Mouse (Mus musculus): ENCODE results near the gene Ctla4. TPM values are rescaled to one million over a fixed set of nuclear protein-coding genes. Genes with fewer than 3 reads are reported as not detected.

Ctla4 gene
- polyA plus RNA-seq, 1 experiment from 2014 or later = not detected

GRCm38 (mm10) chr1:60938256-60938655, 51.5 kb downstream of the Ctla4 start:
- 76% methylated on average over 2 of the region's 2 CpGs for WGBS
- DNase-seq (ENCODE audit: low spot score) = no peak
- no peak overlapping the region for H3K9ac ChIP-seq
- no peaks in the 10 kb centered on the region for H3K9me3 ChIP-seq (ENCODE audit: control insufficient read depth, low read length)
- no peaks in the 10 kb centered on the region for H3K4me1 ChIP-seq (replicated peaks; ENCODE audit: control insufficient read depth, insufficient read depth, low read length)
- ATAC-seq (ENCODE audit: low FRiP score) = no peak
- no peak overlapping the region for H3K4me3 ChIP-seq (replicated peaks; ENCODE audit: low read length)
- no peak overlapping the region for H3K4me2 ChIP-seq (replicated peaks)
- H3K36me3 ChIP-seq (replicated peaks; ENCODE audit: control insufficient read depth, insufficient read depth) = no peaks in the 10 kb centered on the region
- no peak overlapping the region for H3K27ac ChIP-seq
- no peaks in the 10 kb centered on the region for H3K27me3 ChIP-seq (ENCODE audit: control insufficient read depth, insufficient read depth, low read length)

- Histone ChIP-seq H3K9me3 (ENCODE audit: control insufficient read depth, low read length) (no peaks in the 10 kb centered on the region), H3K27ac (no peak overlapping the region), H3K36me3 (replicated peaks; ENCODE audit: control insufficient read depth, insufficient read depth) (no peaks in the 10 kb centered on the region), H3K27me3 (ENCODE audit: control insufficient read depth, insufficient read depth, low read length) (no peaks in the 10 kb centered on the region), H3K9ac (no peak overlapping the region), H3K4me3 (replicated peaks; ENCODE audit: low read length) (no peak overlapping the region), H3K4me1 (replicated peaks; ENCODE audit: control insufficient read depth, insufficient read depth, low read length) (no peaks in the 10 kb centered on the region), H3K4me2 (replicated peaks) (no peak overlapping the region)
- DNase-seq (ENCODE audit: low spot score) = no peak
- no peak for ATAC-seq (ENCODE audit: low FRiP score)
- 87% methylated on average over 5 of the region's 5 CpGs for WGBS
Measured at GRCm38 (mm10) chr1:60938974-60939373, 52.2 kb downstream of the Ctla4 start.

- Histone ChIP-seq H3K9me3 (ENCODE audit: control insufficient read depth, low read length) (no peaks in the 10 kb centered on the region), H3K36me3 (replicated peaks; ENCODE audit: control insufficient read depth, insufficient read depth) (no peaks in the 10 kb centered on the region), H3K4me2 (replicated peaks) (no peak overlapping the region), H3K9ac (no peak overlapping the region), H3K4me3 (replicated peaks; ENCODE audit: low read length) (no peak overlapping the region), H3K27ac (no peak overlapping the region), H3K4me1 (replicated peaks; ENCODE audit: control insufficient read depth, insufficient read depth, low read length) (no peaks in the 10 kb centered on the region), H3K27me3 (ENCODE audit: control insufficient read depth, insufficient read depth, low read length) (no peaks in the 10 kb centered on the region)
- 84% methylated on average over 3 of the region's 3 CpGs for WGBS
- DNase-seq (ENCODE audit: low spot score) (no peak), ATAC-seq (ENCODE audit: low FRiP score) (no peak)
Measured at GRCm38 (mm10) chr1:60940023-60940422, 53.2 kb downstream of the Ctla4 start.

GRCm38 (mm10) chr1:60940620-60941019, 53.8 kb downstream of the Ctla4 start:
- no peak overlapping the region for H3K4me2 ChIP-seq (replicated peaks)
- DNase-seq (ENCODE audit: low spot score) (no peak), ATAC-seq (ENCODE audit: low FRiP score) (no peak)
- no peaks in the 10 kb centered on the region for H3K4me1 ChIP-seq (replicated peaks; ENCODE audit: control insufficient read depth, insufficient read depth, low read length)
- no peaks in the 10 kb centered on the region for H3K36me3 ChIP-seq (replicated peaks; ENCODE audit: control insufficient read depth, insufficient read depth)
- WGBS = 95% methylated on average over 1 of the region's 1 CpGs
- H3K9me3 ChIP-seq (ENCODE audit: control insufficient read depth, low read length) = no peaks in the 10 kb centered on the region
- H3K4me3 ChIP-seq (replicated peaks; ENCODE audit: low read length) = no peak overlapping the region
- H3K27me3 ChIP-seq (ENCODE audit: control insufficient read depth, insufficient read depth, low read length) = no peaks in the 10 kb centered on the region
- no peak overlapping the region for H3K27ac ChIP-seq
- H3K9ac ChIP-seq = no peak overlapping the region

- WGBS = 96% methylated on average over 5 of the region's 5 CpGs
- H3K9me3 ChIP-seq (ENCODE audit: control insufficient read depth, low read length) = no peaks in the 10 kb centered on the region
- H3K4me1 ChIP-seq (replicated peaks; ENCODE audit: control insufficient read depth, insufficient read depth, low read length) = no peaks in the 10 kb centered on the region
- DNase-seq (ENCODE audit: low spot score) (no peak), ATAC-seq (ENCODE audit: low FRiP score) (no peak)
- no peak overlapping the region for H3K4me3 ChIP-seq (replicated peaks; ENCODE audit: low read length)
- no peak overlapping the region for H3K27ac ChIP-seq
- H3K9ac ChIP-seq = no peak overlapping the region
- H3K36me3 ChIP-seq (replicated peaks; ENCODE audit: control insufficient read depth, insufficient read depth) = no peaks in the 10 kb centered on the region
- no peak overlapping the region for H3K4me2 ChIP-seq (replicated peaks)
- H3K27me3 ChIP-seq (ENCODE audit: control insufficient read depth, insufficient read depth, low read length) = no peaks in the 10 kb centered on the region
Measured at GRCm38 (mm10) chr1:60941056-60942048, 54.6 kb downstream of the Ctla4 start.

- Histone ChIP-seq H3K4me1 (replicated peaks; ENCODE audit: control insufficient read depth, insufficient read depth, low read length) (no peaks in the 10 kb centered on the region), H3K9me3 (ENCODE audit: control insufficient read depth, low read length) (no peaks in the 10 kb centered on the region), H3K27ac (no peak overlapping the region), H3K36me3 (replicated peaks; ENCODE audit: control insufficient read depth, insufficient read depth) (no peaks in the 10 kb centered on the region), H3K9ac (no peak overlapping the region), H3K4me3 (replicated peaks; ENCODE audit: low read length) (no peak overlapping the region), H3K27me3 (ENCODE audit: control insufficient read depth, insufficient read depth, low read length) (no peaks in the 10 kb centered on the region), H3K4me2 (replicated peaks) (no peak overlapping the region)
- DNase-seq (ENCODE audit: low spot score) (no peak), ATAC-seq (ENCODE audit: low FRiP score) (no peak)
- 85% methylated on average over 2 of the region's 2 CpGs for WGBS
Measured at GRCm38 (mm10) chr1:60942921-60943320, 56.1 kb downstream of the Ctla4 start.

- 80% methylated on average over 8 of the region's 8 CpGs for WGBS
- ATAC-seq (ENCODE audit: low FRiP score) = no peak
- DNase-seq (ENCODE audit: low spot score) = no peak
Measured at GRCm38 (mm10) chr1:60945633-60946401, 59.0 kb downstream of the Ctla4 start.

GRCm38 (mm10) chr1:60948112-60948511, 61.3 kb downstream of the Ctla4 start:
- no peak for DNase-seq (ENCODE audit: low spot score)
- Histone ChIP-seq H3K27ac (no peak overlapping the region), H3K9ac (no peak overlapping the region), H3K4me1 (replicated peaks; ENCODE audit: control insufficient read depth, insufficient read depth, low read length) (no peaks in the 10 kb centered on the region), H3K36me3 (replicated peaks; ENCODE audit: control insufficient read depth, insufficient read depth) (no peaks in the 10 kb centered on the region), H3K9me3 (ENCODE audit: control insufficient read depth, low read length) (no peaks in the 10 kb centered on the region), H3K4me3 (replicated peaks; ENCODE audit: low read length) (no peak overlapping the region), H3K27me3 (ENCODE audit: control insufficient read depth, insufficient read depth, low read length) (no peaks in the 10 kb centered on the region), H3K4me2 (replicated peaks) (no peak overlapping the region)
- no peak for ATAC-seq (ENCODE audit: low FRiP score)
- 89% methylated on average over 6 of the region's 6 CpGs for WGBS

More at GRCm38 (mm10) chr1:60945633-60946401, 59.0 kb downstream of the Ctla4 start:
- Histone ChIP-seq H3K27me3 (ENCODE audit: control insufficient read depth, insufficient read depth, low read length) (no peaks in the 10 kb centered on the region), H3K9ac (no peak overlapping the region), H3K4me3 (replicated peaks; ENCODE audit: low read length) (no peak overlapping the region), H3K36me3 (replicated peaks; ENCODE audit: control insufficient read depth, insufficient read depth) (no peaks in the 10 kb centered on the region), H3K4me1 (replicated peaks; ENCODE audit: control insufficient read depth, insufficient read depth, low read length) (no peaks in the 10 kb centered on the region), H3K4me2 (replicated peaks) (no peak overlapping the region), H3K27ac (no peak overlapping the region), H3K9me3 (ENCODE audit: control insufficient read depth, low read length) (no peaks in the 10 kb centered on the region)

- ATAC-seq (ENCODE audit: low FRiP score) (no peak), DNase-seq (ENCODE audit: low spot score) (no peak)
- Histone ChIP-seq H3K9ac (no peak overlapping the region), H3K9me3 (ENCODE audit: control insufficient read depth, low read length) (no peaks in the 10 kb centered on the region), H3K4me2 (replicated peaks) (no peak overlapping the region), H3K4me3 (replicated peaks; ENCODE audit: low read length) (no peak overlapping the region), H3K27ac (no peak overlapping the region), H3K36me3 (replicated peaks; ENCODE audit: control insufficient read depth, insufficient read depth) (no peaks in the 10 kb centered on the region), H3K4me1 (replicated peaks; ENCODE audit: control insufficient read depth, insufficient read depth, low read length) (no peaks in the 10 kb centered on the region), H3K27me3 (ENCODE audit: control insufficient read depth, insufficient read depth, low read length) (no peaks in the 10 kb centered on the region)
- WGBS = 77% methylated on average over 7 of the region's 7 CpGs
Measured at GRCm38 (mm10) chr1:60952958-60953357, 66.2 kb downstream of the Ctla4 start.

Measured in hindbrain, embryonic 14.5 days (tissue).